Mouse (Mus musculus): ENCODE results near the gene Gm49393.

DNA sequence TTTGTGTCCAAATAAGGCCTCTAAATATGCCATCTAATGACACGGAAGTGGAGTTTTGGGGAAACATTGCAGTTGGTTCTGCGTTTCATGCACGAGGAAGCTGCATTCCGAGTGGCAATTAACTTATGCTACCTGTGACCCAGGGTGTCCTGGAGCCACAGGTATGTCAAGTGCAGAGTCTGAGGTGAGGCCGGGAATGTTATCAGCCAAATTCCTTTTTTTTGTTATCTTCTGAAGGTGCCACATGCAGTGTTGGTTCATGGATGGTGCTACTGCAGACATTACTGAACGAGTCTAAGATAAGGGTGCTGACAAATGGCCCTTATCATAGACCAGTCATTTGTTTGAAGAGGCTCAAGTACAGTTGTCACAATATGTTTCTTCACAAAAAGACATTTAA, 122.6 kb downstream of the Gm49393 start:
- TF ChIP-seq CTCF (conservative IDR thresholded peaks at IDR 0.05; ENCODE audit: low read length) (no peak), NANOG (IDR thresholded peaks at IDR 0.05; ENCODE audit: borderline replicate concordance, low read length) (no peak), POU5F1 (IDR thresholded peaks at IDR 0.05; ENCODE audit: borderline replicate concordance, low read length) (no peak)

Data from E14TG2a.4 (cell line).